Mouse (Mus musculus) ovary, postnatal 14 days (tissue): ENCODE data around the gene Arl15.
A peak's percentile ranks its signal among the peaks of the same experiment; 100 is the strongest.

ENCODE experiments used
- DNase-seq: peaks from one replicate; pipeline ENCODE4 v3.0.0; 2022; ENCODE audit warnings: low spot score

Gene Arl15

DNA sequence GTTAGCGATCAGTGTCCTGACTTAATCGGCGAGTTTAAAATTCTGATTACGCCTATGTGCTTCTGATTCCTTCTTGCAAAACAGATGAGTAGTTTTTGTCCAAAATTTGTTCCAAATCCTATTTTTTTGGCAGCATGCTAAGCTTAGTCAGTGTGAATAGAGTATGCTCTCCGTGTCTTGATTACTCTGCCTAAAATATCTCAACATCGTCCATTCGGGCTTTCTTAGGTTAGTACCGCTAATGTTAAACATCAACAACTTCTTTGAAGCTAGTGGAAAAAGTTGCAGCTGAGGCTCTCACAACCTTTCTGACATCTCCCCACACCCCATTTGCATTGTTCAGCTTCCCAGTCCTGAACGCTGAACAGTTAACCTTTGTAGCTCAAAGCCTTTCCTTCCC is 269.8 kb downstream of the Arl15 start:
- no peak for DNase-seq

DNA sequence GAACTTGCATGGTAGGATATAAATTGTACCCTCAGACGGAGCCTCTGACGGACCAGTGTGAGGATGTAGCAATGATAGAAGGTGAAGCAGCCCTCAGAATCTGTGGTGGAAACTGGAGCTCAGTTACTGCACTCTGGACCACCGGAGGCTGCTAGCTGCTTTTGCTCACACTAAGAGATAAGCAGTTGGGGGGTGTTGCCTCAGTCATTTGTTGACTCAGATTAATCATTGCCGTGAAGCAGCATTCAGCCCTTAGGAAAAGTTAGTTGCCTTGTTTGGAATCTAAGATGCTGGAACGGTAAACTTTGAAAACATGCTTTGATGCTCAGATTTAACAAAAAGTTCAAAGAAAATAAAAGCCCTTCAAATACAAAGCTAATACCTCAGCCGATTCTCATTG is 270.7 kb downstream of the Arl15 start:
- no peak for DNase-seq

DNA sequence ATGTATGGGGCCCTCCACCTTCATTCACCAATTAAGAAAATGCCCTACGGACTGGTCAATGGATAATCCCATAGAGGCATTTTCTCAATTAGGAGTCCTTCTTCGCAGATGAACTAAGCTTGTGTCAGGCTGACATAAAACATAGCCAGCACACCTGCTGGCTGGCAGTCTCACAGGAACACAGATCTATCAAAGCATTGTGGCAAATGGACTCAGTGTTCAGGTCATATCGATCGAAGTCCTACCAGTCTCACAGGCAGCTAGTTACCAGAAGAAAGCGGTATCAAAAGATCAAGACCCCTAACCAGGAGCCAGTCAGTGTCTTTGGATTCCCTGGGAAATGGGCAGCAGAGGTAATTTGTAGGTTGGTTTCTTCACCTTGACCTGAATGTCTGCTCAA is 274.1 kb downstream of the Arl15 start:
- DNase-seq, result no peak

DNA sequence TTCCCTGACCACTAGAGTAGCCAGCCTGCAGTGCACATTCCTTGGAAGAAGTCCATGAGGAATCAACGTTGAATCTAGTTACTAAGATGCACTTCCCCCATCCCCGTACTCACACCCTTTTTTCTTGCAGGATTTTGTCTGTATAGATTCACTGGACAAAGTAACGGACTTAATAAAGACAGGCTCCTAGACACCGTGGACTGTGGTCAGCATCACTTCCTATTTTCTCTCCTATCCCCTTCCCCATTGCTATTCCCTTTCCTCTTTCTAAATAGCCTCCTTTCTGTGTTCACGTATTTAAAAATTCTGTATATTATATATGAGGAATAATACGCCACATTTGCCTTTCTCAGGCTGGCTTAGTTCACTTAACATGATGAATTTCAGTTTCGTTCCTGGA is 277.1 kb downstream of the Arl15 start:
- DNase-seq, result no peak

DNA sequence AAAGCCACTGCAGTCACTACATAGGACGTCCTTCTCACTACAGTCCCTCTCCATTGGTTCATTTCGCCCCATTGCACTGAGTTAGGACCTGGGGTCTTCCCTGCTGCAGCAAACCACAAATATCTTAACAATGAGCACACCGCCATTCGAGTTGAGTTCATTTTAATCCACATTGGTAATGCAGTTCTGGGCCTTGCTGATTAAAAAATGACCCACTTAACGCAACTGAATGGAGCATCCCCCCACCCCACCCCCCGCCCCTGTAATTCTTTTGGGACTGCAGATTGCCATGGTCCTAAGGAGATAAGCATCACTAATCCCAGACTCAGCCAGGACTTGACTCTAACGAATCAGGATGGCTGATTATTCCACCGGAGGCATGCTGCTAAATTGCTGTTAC is 280.2 kb downstream of the Arl15 start:
- no peak for DNase-seq

DNA sequence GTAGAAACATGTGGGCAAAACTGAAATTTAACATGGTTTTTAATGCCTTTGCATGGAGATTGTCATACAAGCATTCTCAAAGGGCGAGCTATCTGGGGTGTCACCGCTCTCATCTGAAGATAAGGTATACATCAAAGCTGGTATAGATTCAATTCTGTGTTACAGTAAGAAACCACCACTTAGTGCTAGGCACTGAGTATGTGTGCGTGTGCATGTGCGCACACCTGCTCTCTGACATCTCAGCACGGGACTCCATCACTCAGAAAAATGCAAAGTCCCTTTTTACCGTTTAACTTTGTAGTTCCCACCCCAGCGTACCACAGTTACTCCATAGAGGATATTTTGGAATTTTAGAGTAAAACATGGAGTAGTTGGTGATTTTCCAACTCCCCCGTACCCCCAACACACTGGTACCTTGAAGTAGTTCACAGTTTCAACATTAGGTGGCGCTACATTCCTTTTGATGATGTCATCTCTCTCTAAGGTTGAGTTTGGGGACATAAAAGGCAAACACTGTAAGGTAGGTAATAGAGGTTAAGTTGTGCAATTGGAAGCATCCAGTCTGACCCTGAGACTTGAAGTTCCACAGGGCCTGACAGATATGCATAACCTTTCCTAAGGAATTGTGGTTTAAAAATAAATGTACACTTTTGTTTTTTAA is 281.5 kb downstream of the Arl15 start:
- peak; percentile 34 for DNase-seq

DNA sequence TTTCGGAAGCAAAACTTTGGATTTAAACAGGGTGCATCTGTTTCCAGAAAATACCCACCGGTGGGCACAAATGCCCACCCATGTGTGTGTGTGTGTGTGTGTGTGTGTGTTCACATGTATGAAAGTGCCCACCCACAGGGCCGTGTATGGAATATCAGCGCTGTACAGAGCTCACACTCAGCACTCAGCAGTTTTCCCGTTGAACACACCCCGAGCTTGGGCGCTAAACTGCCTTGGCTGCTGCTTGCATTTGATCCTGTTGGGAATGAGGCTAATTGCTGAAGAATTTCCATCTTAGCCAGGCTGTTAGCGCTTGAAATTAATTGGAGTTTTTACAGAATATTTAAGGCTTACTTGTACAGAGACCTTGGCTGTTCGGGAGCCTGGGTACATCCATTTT is 282.9 kb downstream of the Arl15 start:
- no peak for DNase-seq

DNA sequence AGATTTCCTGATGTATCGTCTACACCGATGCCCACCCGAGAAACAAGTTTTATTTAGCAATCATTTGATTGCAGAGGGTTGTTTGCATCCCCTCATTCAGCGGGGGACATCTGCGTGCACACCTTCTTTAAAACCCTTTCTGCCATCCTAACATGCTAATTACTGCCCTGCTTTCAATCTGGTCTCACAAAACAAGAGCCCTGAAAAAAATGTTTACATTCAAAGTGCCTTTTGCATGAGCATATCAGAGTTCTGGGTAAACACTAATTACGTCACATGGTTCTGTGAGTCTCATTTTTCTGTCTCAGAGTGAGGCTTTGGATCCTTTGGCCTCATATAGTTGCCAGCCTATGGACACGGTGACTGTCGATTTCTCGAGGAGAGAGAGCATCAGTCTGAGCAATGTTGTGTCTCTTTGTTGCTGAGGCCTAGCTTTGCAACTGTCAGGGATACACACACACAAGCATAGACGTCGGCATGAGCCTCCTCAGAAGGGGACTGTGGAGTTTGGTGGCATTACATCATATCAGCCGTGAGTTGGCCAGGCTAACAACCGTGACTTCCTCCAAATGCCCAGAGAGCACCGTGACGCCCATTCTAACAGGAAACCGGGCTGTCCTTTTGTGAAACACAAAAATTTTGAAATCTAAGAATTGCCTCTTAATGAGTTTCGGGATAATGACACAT is 283.4 kb downstream of the Arl15 start:
- no peak for DNase-seq

DNA sequence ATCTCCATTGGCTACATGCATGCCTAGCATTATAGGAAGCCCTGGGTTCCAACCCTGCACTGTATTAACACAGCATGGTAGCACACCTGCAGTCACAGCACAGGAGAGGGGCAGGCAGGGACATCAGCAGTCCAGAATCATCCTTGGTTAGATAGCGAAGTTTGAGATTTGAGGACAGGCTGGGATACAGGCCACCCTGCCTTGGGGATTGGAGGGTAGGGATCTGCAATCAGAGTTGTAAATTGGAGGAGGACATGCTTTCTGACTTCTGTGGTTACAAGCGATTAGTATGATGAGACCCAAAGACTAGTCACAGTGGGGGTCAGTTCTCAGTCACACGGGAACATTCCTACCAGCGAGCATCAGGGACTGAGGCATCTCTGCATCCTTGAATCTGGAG is 284.5 kb downstream of the Arl15 start:
- DNase-seq, result no peak

DNA sequence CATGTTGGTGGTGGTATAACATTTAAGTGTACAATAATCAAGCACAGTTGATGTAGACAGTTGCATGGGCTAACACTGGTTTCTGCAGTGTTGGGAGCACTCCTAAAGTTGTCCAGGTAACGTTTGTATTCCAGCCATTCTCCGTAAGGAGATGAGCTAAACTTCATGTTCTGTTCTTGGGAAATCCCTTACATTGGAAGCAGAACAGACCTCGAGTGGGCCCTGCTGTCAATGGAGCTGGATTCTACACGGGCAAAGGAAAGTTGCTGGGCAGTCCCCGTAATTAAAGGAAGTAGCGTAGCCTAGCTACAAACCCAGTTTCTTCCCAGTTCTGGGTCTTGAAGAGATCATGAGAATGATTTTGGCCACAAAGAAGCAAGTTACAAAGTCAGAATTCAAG is 285.4 kb downstream of the Arl15 start:
- DNase-seq, result no peak

DNA sequence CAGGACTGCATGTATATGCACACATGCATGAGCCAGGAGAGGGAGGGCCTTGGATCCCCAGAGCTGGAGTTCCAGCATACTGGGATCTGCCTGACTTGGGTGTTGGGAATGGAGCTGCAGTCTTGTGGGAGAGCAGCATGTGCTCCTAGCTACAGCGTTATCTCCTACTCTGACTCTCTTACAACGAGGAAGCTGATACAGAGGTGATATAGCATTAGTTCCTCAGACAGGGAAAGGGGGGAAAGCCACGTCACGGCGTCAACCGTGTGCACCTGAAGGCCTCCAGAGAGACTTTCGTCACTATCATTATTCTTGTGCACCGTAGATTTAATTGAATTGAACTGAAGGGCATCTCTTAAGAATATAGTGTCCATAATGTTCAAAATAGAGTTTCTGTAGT is 286.2 kb downstream of the Arl15 start:
- DNase-seq, result no peak

DNA sequence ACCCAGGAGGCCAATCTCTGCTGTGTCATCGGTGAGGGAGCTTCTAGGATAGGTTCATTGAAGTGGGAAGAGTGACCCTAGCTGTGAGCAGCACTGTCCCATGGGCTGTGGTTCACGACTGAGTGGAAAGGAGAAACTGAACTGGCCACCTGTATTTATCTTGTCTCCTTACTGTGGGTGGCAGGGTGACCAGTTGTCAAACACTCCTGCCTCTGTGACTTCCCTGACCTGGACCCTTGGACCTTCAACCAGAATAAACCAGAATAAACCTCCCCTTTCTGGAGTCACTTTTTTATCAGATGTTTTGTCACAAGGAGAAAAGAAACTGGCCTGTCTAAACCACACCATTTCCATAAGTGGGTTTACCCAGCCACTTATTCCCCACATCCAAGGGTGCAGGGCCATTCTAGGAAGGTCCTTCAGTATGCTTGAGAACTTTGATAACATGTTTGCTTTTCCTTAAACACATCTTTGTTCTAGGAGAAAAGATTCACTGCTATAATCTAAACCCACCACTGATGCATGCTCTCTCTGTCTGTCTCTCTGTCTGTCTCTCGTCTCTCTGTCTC is 289.3 kb downstream of the Arl15 start:
- DNase-seq, result no peak

DNA sequence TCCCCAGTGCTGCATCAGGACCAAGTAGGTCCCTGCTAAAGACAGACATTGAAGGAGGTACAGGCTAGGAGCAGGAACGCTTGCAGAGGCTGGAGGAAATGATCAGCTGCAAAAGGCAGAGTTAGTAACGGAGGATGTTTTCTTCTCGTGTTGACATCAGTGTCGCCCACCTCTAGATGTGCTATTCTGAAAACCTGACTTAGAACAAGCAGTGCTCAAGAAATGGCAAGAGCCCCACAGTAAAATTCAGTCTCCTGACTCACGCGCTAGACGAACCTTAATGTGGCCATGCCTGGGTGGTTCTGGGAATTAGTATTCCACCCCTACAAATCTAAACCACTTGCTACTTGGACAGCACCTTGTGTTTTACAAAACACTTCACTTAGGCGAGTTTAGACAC is 291.1 kb downstream of the Arl15 start:
- DNase-seq, result no peak

DNA sequence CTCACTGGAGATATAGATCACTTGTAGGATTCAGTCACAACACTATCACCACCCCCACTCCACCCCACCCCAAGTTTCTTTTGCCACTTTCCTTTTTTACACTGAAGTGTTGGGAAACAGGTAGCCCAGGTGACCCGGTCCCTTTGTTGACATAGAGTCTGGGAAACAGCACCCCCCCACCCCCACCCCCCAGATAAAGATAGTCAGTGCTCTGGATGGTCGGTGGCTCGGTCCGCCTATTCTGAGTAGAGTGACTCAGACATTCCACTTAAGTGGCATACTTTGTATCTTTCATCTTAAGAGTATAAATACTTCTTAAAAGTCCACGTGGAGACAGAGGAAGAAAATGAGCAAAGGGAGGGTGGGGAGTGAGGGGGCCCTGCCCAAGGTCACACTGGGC is 292.0 kb downstream of the Arl15 start:
- DNase-seq, result no peak

DNA sequence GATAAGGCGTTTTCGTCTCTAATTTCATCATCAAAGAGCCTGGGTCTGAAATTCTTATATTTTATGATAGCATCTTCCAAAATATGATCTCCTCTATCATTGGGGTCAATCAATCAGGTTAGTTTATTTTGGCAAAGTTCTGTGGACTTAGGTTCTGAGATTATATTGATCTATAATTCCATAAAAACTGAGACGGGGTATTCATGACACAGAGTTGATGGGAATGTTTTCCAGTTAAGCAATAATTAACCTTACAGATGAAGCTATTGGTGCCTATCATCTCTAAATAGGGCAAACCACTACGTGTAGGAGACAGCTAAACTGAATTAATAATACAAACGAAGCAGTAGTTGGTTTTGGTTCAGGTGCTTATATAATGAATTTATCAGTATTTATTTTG is 292.5 kb downstream of the Arl15 start:
- DNase-seq, result no peak

DNA sequence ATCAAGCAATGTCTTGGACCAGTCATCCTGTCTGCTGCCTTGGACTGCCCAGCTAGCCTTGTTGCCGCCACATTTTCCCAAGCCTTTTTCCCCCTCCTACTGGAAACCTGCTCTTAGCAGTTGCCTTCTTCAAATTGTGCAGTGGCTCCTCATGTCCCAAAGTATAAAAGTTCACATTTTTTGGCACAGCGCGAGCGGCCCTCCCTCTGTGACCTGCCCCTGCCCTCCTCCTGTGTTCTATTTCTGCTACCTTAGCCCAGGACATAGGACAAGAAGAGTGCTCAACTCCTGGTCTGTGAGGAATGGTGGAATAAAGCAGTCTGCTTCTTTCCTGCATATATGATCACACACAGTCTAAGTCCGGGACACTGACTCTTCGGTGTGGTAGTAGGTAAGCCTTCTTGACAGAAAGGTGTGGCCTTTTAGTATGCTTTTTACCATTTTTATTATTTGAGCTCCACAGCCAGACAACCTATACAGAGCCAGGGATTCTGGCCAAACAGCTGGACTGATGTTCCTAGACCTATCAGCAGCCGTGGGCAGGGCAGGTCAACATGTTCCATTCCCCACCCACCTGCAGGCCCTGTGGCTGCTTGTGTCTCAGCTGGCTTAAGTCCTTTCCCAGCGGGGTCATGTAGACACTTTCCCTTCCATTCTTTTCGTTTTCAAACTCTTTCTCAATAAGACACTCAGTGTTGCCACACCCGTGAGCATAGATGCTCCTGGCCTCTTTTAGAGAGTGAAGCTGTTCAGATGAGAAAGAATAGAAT is 293.6 kb downstream of the Arl15 start:
- DNase-seq, result no peak

DNA sequence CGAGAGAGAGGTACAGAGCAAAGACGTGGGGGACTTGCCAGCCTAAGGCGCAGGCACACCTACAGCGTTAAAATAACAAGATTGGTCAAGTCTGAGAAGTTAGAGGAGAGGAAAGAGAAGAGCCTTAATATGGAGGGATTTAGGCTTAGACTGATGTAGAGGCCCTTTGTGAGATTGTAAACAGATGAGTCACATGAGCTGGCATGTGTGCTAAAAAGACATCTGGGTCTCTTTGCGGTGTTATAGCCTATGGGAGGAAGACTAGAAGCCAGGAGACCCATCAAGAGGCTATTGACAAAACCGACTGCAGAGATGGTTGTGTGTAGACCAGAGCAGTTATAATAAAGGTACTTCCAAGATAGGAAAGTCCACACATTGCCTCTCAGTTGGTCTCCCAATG is 296.5 kb downstream of the Arl15 start:
- DNase-seq, result no peak

DNA sequence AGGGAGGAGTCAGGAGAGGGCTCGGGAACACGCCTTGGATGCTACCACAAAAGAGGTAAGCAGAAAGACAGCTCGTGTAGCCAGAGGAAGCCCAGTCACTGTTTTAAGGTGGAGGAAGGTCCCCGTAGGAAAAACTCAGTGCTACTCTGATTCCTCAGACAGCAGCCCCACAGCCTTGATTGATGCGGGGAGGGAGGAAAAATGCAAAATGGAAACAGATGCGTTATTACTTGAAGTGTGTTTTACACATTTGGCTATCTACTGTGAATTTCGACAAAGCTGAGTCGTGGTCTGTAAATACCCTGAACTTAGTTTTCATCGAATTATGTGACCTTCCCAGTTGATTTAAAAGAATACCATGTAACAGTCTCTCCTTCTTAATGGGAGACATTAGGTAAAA is 296.9 kb downstream of the Arl15 start:
- DNase-seq, result no peak

DNA sequence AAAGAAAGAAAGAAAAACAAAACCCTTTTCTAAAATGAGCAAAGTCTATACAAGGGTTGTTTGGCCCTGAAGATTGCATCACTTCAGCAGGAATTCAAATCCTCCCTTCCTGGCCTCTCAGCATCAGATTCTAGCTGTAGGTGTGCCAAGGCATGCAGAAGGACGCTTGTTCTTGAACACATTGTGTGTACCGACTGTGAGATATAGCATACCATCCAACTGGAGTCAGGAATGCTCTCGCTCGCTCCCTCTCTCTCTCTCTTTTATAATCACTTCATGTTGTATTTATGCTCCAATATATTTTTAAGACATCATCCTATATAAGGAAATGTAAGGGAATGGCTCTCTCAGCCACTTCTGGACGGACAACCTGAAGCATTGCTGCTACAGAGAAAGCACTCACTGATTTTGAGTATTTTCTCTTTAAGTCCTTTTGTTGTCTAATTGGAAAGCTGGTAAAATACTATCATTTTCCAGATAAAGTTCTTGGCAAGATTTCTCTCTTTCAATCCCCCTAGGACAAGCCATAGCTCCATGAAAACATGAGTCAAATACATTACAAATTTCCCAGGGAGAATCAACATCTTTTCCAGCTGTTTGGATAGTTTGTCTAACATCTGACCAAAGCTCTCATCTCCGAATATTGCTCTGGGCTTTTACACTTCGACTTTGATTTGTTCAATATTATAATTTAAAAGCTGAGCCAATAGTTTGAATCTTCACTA is 300.0 kb downstream of the Arl15 start:
- DNase-seq, result no peak

DNA sequence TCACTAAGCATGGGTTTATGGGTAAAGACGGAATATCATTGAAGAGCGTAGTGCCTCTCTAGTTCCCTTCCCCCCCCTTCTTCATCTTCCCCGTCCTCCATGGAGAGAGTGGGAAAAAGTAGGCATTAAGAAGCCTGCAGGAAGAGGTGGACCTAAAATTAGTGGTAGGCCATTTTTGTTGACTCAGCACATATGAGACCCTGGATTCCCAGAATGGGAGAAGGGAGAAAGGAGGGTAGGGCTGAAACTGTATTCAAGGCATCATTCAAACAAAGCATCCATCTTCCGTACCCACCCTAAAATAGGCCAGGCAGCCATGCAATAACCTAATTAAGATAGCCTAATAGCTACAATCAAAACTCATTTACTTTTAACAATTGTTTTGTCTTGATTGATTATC is 301.1 kb downstream of the Arl15 start:
- no peak for DNase-seq

DNA sequence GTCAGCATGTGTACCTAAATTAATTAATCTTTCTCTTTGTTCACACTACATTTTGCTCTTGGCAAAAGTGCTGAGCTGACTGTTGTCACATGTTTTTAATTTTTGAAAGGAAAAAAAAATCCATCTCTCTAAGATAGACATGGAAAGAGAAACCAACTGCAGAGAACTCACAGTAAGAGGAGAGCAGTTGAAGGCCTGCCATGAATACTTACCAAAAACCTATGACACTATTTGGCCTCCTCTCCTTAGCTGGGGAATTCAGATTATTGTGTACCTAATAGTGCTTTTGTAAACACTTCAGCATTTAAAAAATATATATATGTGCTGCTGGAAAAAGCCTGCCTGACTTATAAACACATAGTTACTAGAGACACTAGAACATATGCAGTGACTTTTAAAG is 302.1 kb downstream of the Arl15 start:
- DNase-seq, result no peak

DNA sequence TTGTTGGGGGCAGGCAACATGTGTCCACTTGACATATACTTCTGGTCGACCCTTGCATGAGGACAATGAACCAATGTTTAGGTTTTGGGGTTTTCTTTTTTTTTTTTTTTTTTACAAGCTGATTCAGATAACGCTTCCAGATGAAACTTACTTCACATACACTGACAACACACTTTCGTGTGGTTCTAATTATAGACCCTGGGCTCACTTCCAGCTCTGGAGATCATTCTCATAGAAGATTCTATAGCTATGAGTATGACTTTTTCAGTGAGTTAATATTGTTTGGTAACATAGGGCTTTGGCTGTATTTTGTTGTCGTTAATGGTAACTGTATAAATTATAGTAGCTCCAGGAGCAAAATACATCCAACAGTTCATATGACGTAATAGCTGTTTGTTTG is 306.9 kb downstream of the Arl15 start:
- DNase-seq, result no peak
